Mouse (Mus musculus) cortical plate, adult 2 months (tissue): ENCODE data around the gene Cd300ld2. TPM values are rescaled to one million over a fixed set of nuclear protein-coding genes. Genes with fewer than 3 reads are reported as not detected.
"Not testable (repeated sequence)": the region's sequence is repeated elsewhere in the genome, so short reads cannot be mapped to it uniquely, and the experiment has no call there.

Experiments
- H3K27ac ChIP-seq: fragments of 200-500 bp; 2 replicates; pipeline ENCODE4 v1.5.1; 2012; ENCODE audit warnings: low read length, control low read depth, inconsistent platforms; ENCODE audit not compliant: insufficient read depth
- H3K4me1 ChIP-seq: fragments of 200-500 bp; 2 replicates; pipeline ENCODE4 v1.6.1; 2011; ENCODE audit warnings: low read length; ENCODE audit not compliant: control insufficient read depth, insufficient read depth
- H3K4me3 ChIP-seq: fragments of 200-500 bp; 2 replicates; pipeline ENCODE4 v1.5.1; 2011; ENCODE audit warnings: mild to moderate bottlenecking, low read length, control low read depth; ENCODE audit not compliant: insufficient read depth
- CTCF ChIP-seq: fragments of 200-500 bp; IDR thresholded peaks from 2 replicates; pipeline ENCODE4 v1.5.1; 2011; ENCODE audit warnings: mild to moderate bottlenecking, control low read depth, low read length; ENCODE audit not compliant: insufficient read depth; ENCODE audit errors: extremely low read depth
- POLR2A ChIP-seq: fragments of 200-500 bp; IDR thresholded peaks from 2 replicates; pipeline ENCODE4 v1.6.1; 2011; ENCODE audit warnings: mild to moderate bottlenecking, low read length, control low read depth; ENCODE audit not compliant: insufficient read depth; ENCODE audit errors: extremely low read depth
- polyA plus RNA-seq: library from polyadenylated mRNA; depleted of rRNA; stranded (reverse); fragments of >200 nt; gene quantifications from 2 replicates; pipeline ENCODE4 v1.2.3, GENCODE M21; 2012; rRNA removed

Cd300ld2 gene
- 0.32 TPM in 1 of 2 replicates, not detected in the other for polyA plus RNA-seq

GRCm38 (mm10) chr11:115016093-115016492, at the start of gene Cd300ld2:
Gene Cd300ld2, minus strand, starts transcription at chr11:115016193.
- H3K27ac ChIP-seq, H3K4me1 ChIP-seq, H3K4me3 ChIP-seq: not testable (repeated sequence)

DNA sequence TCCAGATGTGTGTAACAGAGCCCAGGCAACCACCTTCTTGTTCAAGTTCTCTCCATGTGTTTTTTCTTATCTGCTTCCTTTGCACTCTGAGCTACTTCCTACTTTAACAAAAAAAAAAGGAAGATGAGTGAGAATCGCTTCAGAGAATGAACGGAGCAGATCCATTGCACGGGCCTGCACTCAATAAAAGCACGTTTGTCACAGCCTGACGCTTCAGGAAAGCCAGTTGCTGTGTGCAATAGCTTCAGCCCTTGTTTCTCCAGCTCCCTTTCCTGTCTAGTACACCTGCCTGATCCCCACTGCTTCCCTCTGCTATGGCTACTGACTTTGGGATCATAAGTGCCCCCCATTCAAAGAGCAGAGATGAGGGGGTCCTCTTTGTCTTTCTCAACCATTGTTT, 46.1 kb upstream of the Cd300ld2 start, which contains the start of gene Cd300e:
Gene Cd300e (minus strand): TSS at position 101 of the 400 bp plus-strand sequence.
- H3K27ac ChIP-seq = no peak within 1 kb of the TSS
- no peaks in the 10 kb centered on the region for H3K4me1 ChIP-seq
- TF ChIP-seq POLR2A (no peak), CTCF (no peak)
- H3K4me3 ChIP-seq = no peak within 1 kb of the TSS

GRCm38 (mm10) chr11:115059797-115060196, 43.8 kb upstream of the Cd300ld2 start:
- no peaks in the 10 kb centered on the region for H3K4me1 ChIP-seq
- no peak overlapping the region for H3K27ac ChIP-seq
- H3K4me3 ChIP-seq = no peak overlapping the region
- TF ChIP-seq CTCF (no peak), POLR2A (no peak)

- Histone ChIP-seq H3K4me1 (no peaks in the 10 kb centered on the region), H3K27ac (no peak overlapping the region), H3K4me3 (no peak overlapping the region)
- TF ChIP-seq POLR2A (no peak), CTCF (no peak)
Measured at GRCm38 (mm10) chr11:115058701-115059100, 42.7 kb upstream of the Cd300ld2 start.

DNA sequence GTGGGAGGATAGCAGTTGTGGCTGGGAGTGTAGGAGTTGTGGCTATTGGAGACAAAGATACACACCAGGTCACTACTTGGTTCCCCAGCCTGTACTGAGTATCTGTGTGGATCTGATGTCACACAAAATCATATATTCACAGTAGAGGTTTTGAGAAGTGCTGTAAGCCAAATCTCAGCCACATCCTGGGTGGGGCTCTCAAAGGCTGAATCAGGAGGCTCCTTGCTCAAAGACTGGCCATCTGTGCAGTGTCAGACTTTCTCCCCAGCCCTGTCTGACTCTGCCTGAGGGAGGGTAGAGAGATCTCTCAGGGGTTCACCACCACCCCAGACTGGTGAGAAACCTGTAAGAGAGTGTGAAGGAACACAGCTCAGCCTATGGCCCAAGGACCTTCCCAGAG, 38.5 kb upstream of the Cd300ld2 start:
- Histone ChIP-seq H3K4me3 (no peak overlapping the region), H3K27ac (no peak overlapping the region), H3K4me1 (peaks cover under 1% of the 10 kb centered on the region; the same call in 1 of the 2 replicates)
- no peak for TF ChIP-seq POLR2A
- TF ChIP-seq CTCF = no peak

GRCm38 (mm10) chr11:115052991-115053390, 37.0 kb upstream of the Cd300ld2 start:
- Histone ChIP-seq H3K4me3 (no peak overlapping the region), H3K4me1 (peaks cover 2% of the 10 kb centered on the region; the same call in 1 of the 2 replicates), H3K27ac (no peak overlapping the region)
- TF ChIP-seq CTCF (no peak), POLR2A (no peak)

DNA sequence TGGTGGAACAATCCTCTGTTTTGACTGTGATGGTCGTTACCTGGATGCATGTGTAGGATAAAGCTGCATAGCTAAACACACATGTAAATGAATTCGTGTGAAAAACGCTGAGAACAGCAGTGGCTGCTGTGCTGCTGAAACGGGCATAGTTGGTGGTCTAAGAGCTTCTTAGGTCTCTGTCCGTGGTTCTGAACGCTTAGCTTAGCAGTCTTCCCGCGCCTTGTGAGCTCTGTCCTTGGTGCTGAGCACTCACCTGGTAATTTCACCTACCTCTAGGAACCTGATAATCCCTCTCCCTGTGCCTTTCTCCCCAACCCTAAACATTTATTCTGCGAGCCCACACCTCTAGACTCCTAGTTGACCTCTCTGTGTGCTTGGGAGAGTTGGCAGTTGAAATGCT, 36.2 kb upstream of the Cd300ld2 start:
- H3K4me3 ChIP-seq = no peak overlapping the region
- TF ChIP-seq POLR2A (no peak), CTCF (no peak)
- no peak overlapping the region for H3K27ac ChIP-seq
- H3K4me1 ChIP-seq = peaks cover 2% of the 10 kb centered on the region; the same call in 1 of the 2 replicates

DNA sequence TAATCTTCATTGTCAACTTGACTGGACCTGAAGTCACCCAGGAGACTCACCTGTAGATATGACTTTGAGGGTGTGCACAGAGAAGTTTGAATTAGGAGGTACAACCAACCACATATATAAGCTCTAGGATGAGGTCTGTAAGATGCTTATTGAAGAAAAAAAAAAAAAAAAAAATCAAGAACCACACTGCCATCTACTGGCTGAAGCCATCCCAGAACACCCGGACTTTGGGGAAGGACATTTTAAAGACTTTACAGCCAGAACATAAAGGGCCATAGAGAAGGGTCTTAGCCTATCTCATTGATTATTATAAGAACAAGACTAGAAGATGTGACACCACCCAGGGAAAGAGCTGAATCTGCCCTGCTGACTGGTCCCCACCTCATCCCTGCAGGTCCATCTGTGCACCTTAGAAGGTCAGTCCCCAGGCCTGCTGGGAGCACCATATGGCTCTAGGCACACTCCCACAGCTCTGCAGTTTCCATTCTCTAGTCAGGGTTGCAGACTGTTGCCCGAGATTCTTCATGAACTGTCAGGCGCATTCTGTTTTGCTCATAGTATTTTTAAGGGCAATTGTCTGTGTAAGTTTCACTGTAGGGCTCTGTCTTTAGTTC, 33.4 kb upstream of the Cd300ld2 start:
- peaks cover 2% of the 10 kb centered on the region; the same call in 1 of the 2 replicates for H3K4me1 ChIP-seq
- H3K4me3 ChIP-seq = no peak overlapping the region
- TF ChIP-seq POLR2A (no peak), CTCF (peak; percentile 34; the same call in 1 of the 2 replicates)
- H3K27ac ChIP-seq = no peak overlapping the region

- Histone ChIP-seq H3K4me1 (peaks cover 2% of the 10 kb centered on the region; the same call in 1 of the 2 replicates), H3K27ac (no peak within 1 kb of the TSS), H3K4me3 (no peak within 1 kb of the TSS)
- TF ChIP-seq CTCF = no peak
- TF ChIP-seq POLR2A = no peak
Measured at GRCm38 (mm10) chr11:115048259-115048658, 32.3 kb upstream of the Cd300ld2 start, which contains the start of gene Cd300ld3. Gene Cd300ld3, minus strand, starts transcription at chr11:115048409.

- not testable (repeated sequence) for H3K27ac ChIP-seq, H3K4me3 ChIP-seq, H3K4me1 ChIP-seq
Measured at GRCm38 (mm10) chr11:115037669-115038068, 21.7 kb upstream of the Cd300ld2 start, which contains the start of gene Cd300ld5. Gene Cd300ld5, minus strand, starts transcription at chr11:115037769.

- not testable (repeated sequence) for H3K4me3 ChIP-seq, H3K4me1 ChIP-seq, H3K27ac ChIP-seq
Measured at GRCm38 (mm10) chr11:115026912-115027311, 10.9 kb upstream of the Cd300ld2 start, which contains the start of gene Cd300ld4. Gene Cd300ld4, minus strand, starts transcription at chr11:115027012.
